Mouse (Mus musculus): ENCODE measurements around the gene Olfr1303.

- TF ChIP-seq POLR2A (IDR thresholded peaks at IDR 0.05; ENCODE audit: low read depth, low read length) (no peak), CTCF (IDR thresholded peaks at IDR 0.05; ENCODE audit: borderline replicate concordance, insufficient read depth, low read length) (no peak)
Measured at GRCm38 (mm10) chr2:111820240-111820639, at the start of gene Olfr1303.

Data from embryonic fibroblast, embryonic 13.5 days (primary cell).